Mouse (Mus musculus) hindbrain, embryonic 16.5 days (tissue): ENCODE results near the gene Ric8a. TPM values are rescaled to one million over a fixed set of nuclear protein-coding genes. Genes with fewer than 3 reads are reported as not detected.
A peak's percentile ranks its signal among the peaks of the same experiment; 100 is the strongest.
"Not testable (repeated sequence)": the region's sequence is repeated elsewhere in the genome, so short reads cannot be mapped to it uniquely, and the experiment has no call there.

Experiments
- ATAC-seq: fragments of 200-750 bp; cut with Nextera tagmentation; 2 replicates; pipeline ENCODE4 v1.8.0; 2017; ENCODE audit warnings: moderate TSS enrichment, moderate library complexity
- H3K27ac ChIP-seq: fragments of 300-500 bp; sonication (generic); 2 replicates; pipeline ENCODE4 v1.5.1; 2014; ENCODE audit warnings: low read depth, mild to moderate bottlenecking, control low read depth, low read length, moderate library complexity
- H3K27me3 ChIP-seq: fragments of 300-500 bp; sonication (generic); replicated peaks from 2 replicates; pipeline ENCODE4 v1.6.1; 2014; ENCODE audit warnings: low read length; ENCODE audit not compliant: control insufficient read depth, insufficient read depth
- H3K36me3 ChIP-seq: fragments of 300-500 bp; sonication (generic); 2 replicates; pipeline ENCODE4 v1.6.1; 2014; ENCODE audit warnings: mild to moderate bottlenecking, low read length, moderate library complexity, mixed read lengths; ENCODE audit not compliant: control insufficient read depth, insufficient read depth
- H3K4me1 ChIP-seq: fragments of 300-500 bp; sonication (generic); 2 replicates; pipeline ENCODE4 v1.6.1; 2014; ENCODE audit warnings: low read depth, low read length; ENCODE audit not compliant: control insufficient read depth, insufficient read depth
- H3K4me2 ChIP-seq: fragments of 300-500 bp; sonication (generic); 2 replicates; pipeline ENCODE4 v1.6.1; 2014; ENCODE audit warnings: mild to moderate bottlenecking, low read length, control low read depth, moderate library complexity
- H3K4me3 ChIP-seq: fragments of 300-500 bp; sonication (generic); 2 replicates; pipeline ENCODE4 v1.5.1; 2014; ENCODE audit warnings: mild to moderate bottlenecking, low read length, control low read depth, moderate library complexity
- H3K9ac ChIP-seq: fragments of 300-500 bp; sonication (generic); 2 replicates; pipeline ENCODE4 v1.6.1; 2014; ENCODE audit warnings: low read depth, mild to moderate bottlenecking, control low read depth, low read length, moderate library complexity
- H3K9me3 ChIP-seq: fragments of 300-500 bp; sonication (generic); 2 replicates; pipeline ENCODE4 v1.6.1; 2014; ENCODE audit warnings: mild to moderate bottlenecking, low read length, moderate library complexity; ENCODE audit not compliant: control insufficient read depth
- WGBS: fragments of 180-500 bp; shearing (Covaris S2); extraction: QIAGEN DNeasy Blood & Tissue Kit; methylation state at CpG from one replicate; pipeline ENCODE4 v1.1.7; 2014; 5-methylcytosine and 5-hydroxymethylcytosine counted together
- polyA plus RNA-seq: library from polyadenylated mRNA; unstranded; fragments of >200 nt; fragmentation: Nextera tagmentation; extraction: Ambion mirVana; gene quantifications from 2 replicates; pipeline ENCODE4 v1.2.1, GENCODE M21; 2015

The Ric8a gene
- polyA plus RNA-seq, 1 experiment from 2014 or later = 112 TPM

- no peaks in the 10 kb centered on the region for H3K9me3 ChIP-seq
- H3K9ac ChIP-seq = no peak overlapping the region
- no peak for ATAC-seq
- 95% methylated on average over 7 of the region's 7 CpGs for WGBS
- H3K4me3 ChIP-seq = no peak overlapping the region
- H3K27ac ChIP-seq = no peak overlapping the region
- H3K36me3 ChIP-seq = peaks cover 11% of the 10 kb centered on the region; the same call in 1 of the 2 replicates
- H3K27me3 ChIP-seq = no peaks in the 10 kb centered on the region
- H3K4me1 ChIP-seq = peaks cover 13% of the 10 kb centered on the region
- H3K4me2 ChIP-seq = no peak overlapping the region
Measured at GRCm38 (mm10) chr7:140879355-140879754, 22.6 kb downstream of the Ric8a start.

GRCm38 (mm10) chr7:140880419-140880818 is 23.7 kb downstream of the Ric8a start:
- WGBS = 91% methylated on average over 3 of the region's 3 CpGs
- Histone ChIP-seq H3K4me2 (no peak overlapping the region; the same call in 1 of the 2 replicates), H3K36me3 (peaks cover 8% of the 10 kb centered on the region; the same call in 1 of the 2 replicates), H3K4me3 (no peak overlapping the region), H3K9me3 (no peaks in the 10 kb centered on the region), H3K27me3 (no peaks in the 10 kb centered on the region), H3K9ac (no peak overlapping the region), H3K27ac (no peak overlapping the region), H3K4me1 (peaks cover 13% of the 10 kb centered on the region)
- no peak for ATAC-seq

GRCm38 (mm10) chr7:140880865-140881515 is 24.2 kb downstream of the Ric8a start:
- peaks cover 13% of the 10 kb centered on the region for H3K4me1 ChIP-seq
- H3K36me3 ChIP-seq = peaks cover 7% of the 10 kb centered on the region; the same call in 1 of the 2 replicates
- ATAC-seq = no peak
- H3K27ac ChIP-seq = peak overlapping the region; percentile 74
- peak overlapping the region; percentile 79 for H3K4me2 ChIP-seq
- H3K9ac ChIP-seq = peak overlapping the region; percentile 93
- no peaks in the 10 kb centered on the region for H3K27me3 ChIP-seq
- H3K9me3 ChIP-seq = no peaks in the 10 kb centered on the region
- peak overlapping the region; percentile 99 for H3K4me3 ChIP-seq
- WGBS = 22% methylated on average over 8 of the region's 8 CpGs

GRCm38 (mm10) chr7:140881696-140882468 is 25.1 kb downstream of the Ric8a start, which contains the start of the genes Psmd13 and Sirt3:
Gene Psmd13, plus strand, starts transcription at chr7:140881968.
Gene Sirt3, minus strand, starts transcription at chr7:140882309.
- WGBS = under 1% methylated on average over 54 of the region's 59 CpGs
- Histone ChIP-seq H3K9me3 (no peaks in the 10 kb centered on the region), H3K27me3 (no peaks in the 10 kb centered on the region)

GRCm38 (mm10) chr7:140882469-140882803 is 25.7 kb downstream of the Ric8a start:
- no peaks in the 10 kb centered on the region for H3K27me3 ChIP-seq
- under 1% methylated on average over 12 of the region's 12 CpGs for WGBS
- peaks cover 10% of the 10 kb centered on the region for H3K36me3 ChIP-seq
- H3K4me3 ChIP-seq = peak overlapping the region; percentile 99
- peak overlapping the region; percentile 79 for H3K4me2 ChIP-seq
- peak overlapping the region; percentile 74 for H3K27ac ChIP-seq
- H3K9me3 ChIP-seq = no peaks in the 10 kb centered on the region
- ATAC-seq = peak; percentile 74; the same call in 1 of the 2 replicates
- H3K9ac ChIP-seq = peak overlapping the region; percentile 93
- H3K4me1 ChIP-seq = peaks cover 13% of the 10 kb centered on the region

More at GRCm38 (mm10) chr7:140881696-140882468, 25.1 kb downstream of the Ric8a start, which contains the start of the genes Psmd13 and Sirt3:
- peaks cover 13% of the 10 kb centered on the region for H3K4me1 ChIP-seq
- peak within 1 kb of the TSS; percentile 74 for H3K27ac ChIP-seq
- H3K36me3 ChIP-seq = peaks cover 8% of the 10 kb centered on the region; the same call in 1 of the 2 replicates
- peak within 1 kb of the TSS; percentile 93 for H3K9ac ChIP-seq
- peak; percentile 96 for ATAC-seq
- peak within 1 kb of the TSS; percentile 79 for H3K4me2 ChIP-seq
- H3K4me3 ChIP-seq = peak within 1 kb of the TSS; percentile 99

- WGBS = 97% methylated on average over 16 of the region's 16 CpGs
- not testable (repeated sequence) for H3K4me2 ChIP-seq, H3K9ac ChIP-seq, H3K4me3 ChIP-seq, H3K9me3 ChIP-seq, ATAC-seq, H3K27ac ChIP-seq, H3K27me3 ChIP-seq, H3K4me1 ChIP-seq
- H3K36me3 ChIP-seq = peaks cover 52% of the 10 kb centered on the region
Measured at GRCm38 (mm10) chr7:140890636-140891035, 33.9 kb downstream of the Ric8a start.

- no peak overlapping the region for H3K9ac ChIP-seq
- no peaks in the 10 kb centered on the region for H3K9me3 ChIP-seq
- peaks cover 53% of the 10 kb centered on the region for H3K36me3 ChIP-seq
- H3K27ac ChIP-seq = no peak overlapping the region
- H3K4me1 ChIP-seq = no peaks in the 10 kb centered on the region
- no peaks in the 10 kb centered on the region for H3K27me3 ChIP-seq
- WGBS = 87% methylated on average over 7 of the region's 7 CpGs
- no peak for ATAC-seq
- H3K4me3 ChIP-seq = no peak overlapping the region
- no peak overlapping the region for H3K4me2 ChIP-seq
Measured at GRCm38 (mm10) chr7:140894031-140894430, 37.3 kb downstream of the Ric8a start.

- Histone ChIP-seq H3K4me2 (no peak overlapping the region), H3K27ac (no peak overlapping the region), H3K36me3 (peaks cover 51% of the 10 kb centered on the region), H3K9ac (no peak overlapping the region), H3K4me3 (no peak overlapping the region), H3K9me3 (no peaks in the 10 kb centered on the region), H3K27me3 (no peaks in the 10 kb centered on the region), H3K4me1 (no peaks in the 10 kb centered on the region)
- no peak for ATAC-seq
- WGBS = 96% methylated on average over 3 of the region's 3 CpGs
Measured at GRCm38 (mm10) chr7:140894611-140895010, 37.9 kb downstream of the Ric8a start.

GRCm38 (mm10) chr7:140897863-140898262 is 41.1 kb downstream of the Ric8a start:
- Histone ChIP-seq H3K4me2 (no peak overlapping the region), H3K4me3 (no peak overlapping the region), H3K27me3 (no peaks in the 10 kb centered on the region), H3K9me3 (no peaks in the 10 kb centered on the region), H3K4me1 (no peaks in the 10 kb centered on the region), H3K36me3 (peaks cover 35% of the 10 kb centered on the region), H3K9ac (no peak overlapping the region), H3K27ac (no peak overlapping the region)
- WGBS = 88% methylated on average over 7 of the region's 7 CpGs
- ATAC-seq = no peak
